Mouse (Mus musculus): ENCODE data around the gene Zfand3.

Zfand3 gene

GRCm38 (mm10) chr17:30051523-30052346 is 47.2 kb downstream of the Zfand3 start:
- DNase-seq (ENCODE audit: low read depth in 2 of 2, low spot score in 2 of 2) = no peak

- DNase-seq (ENCODE audit: low read depth in 2 of 2, low spot score in 2 of 2) = no peak
Observed at GRCm38 (mm10) chr17:30052347-30052742, 47.8 kb downstream of the Zfand3 start.

GRCm38 (mm10) chr17:30053463-30053862 is 48.9 kb downstream of the Zfand3 start:
- peak in 1 of 2 experiments; percentile 16 for DNase-seq (ENCODE audit: low read depth in 2 of 2, low spot score in 2 of 2)

- peak; percentile 48 to 64 for DNase-seq (ENCODE audit: low read depth in 2 of 2, low spot score in 2 of 2)
Observed at GRCm38 (mm10) chr17:30053871-30054270, 49.3 kb downstream of the Zfand3 start.

GRCm38 (mm10) chr17:30056226-30056625 is 51.7 kb downstream of the Zfand3 start:
- DNase-seq (ENCODE audit: low read depth in 2 of 2, low spot score in 2 of 2) = no peak

- DNase-seq (ENCODE audit: low read depth in 2 of 2, low spot score in 2 of 2) = no peak
Observed at GRCm38 (mm10) chr17:30058594-30058993, 54.1 kb downstream of the Zfand3 start.

GRCm38 (mm10) chr17:30059066-30059465 is 54.5 kb downstream of the Zfand3 start:
- DNase-seq (ENCODE audit: low read depth in 2 of 2, low spot score in 2 of 2) = no peak

GRCm38 (mm10) chr17:30061100-30061837 is 56.7 kb downstream of the Zfand3 start:
- no peak for DNase-seq (ENCODE audit: low read depth in 2 of 2, low spot score in 2 of 2)

- DNase-seq (ENCODE audit: low read depth in 2 of 2, low spot score in 2 of 2) = no peak
Observed at GRCm38 (mm10) chr17:30063849-30064248, 59.3 kb downstream of the Zfand3 start.

GRCm38 (mm10) chr17:30064746-30065145 is 60.2 kb downstream of the Zfand3 start:
- DNase-seq (ENCODE audit: low read depth in 2 of 2, low spot score in 2 of 2) = no peak

GRCm38 (mm10) chr17:30069776-30070175 is 65.2 kb downstream of the Zfand3 start:
- DNase-seq (ENCODE audit: low read depth in 2 of 2, low spot score in 2 of 2) = no peak

- no peak for DNase-seq (ENCODE audit: low read depth in 2 of 2, low spot score in 2 of 2)
Observed at GRCm38 (mm10) chr17:30070631-30071030, 66.1 kb downstream of the Zfand3 start.

GRCm38 (mm10) chr17:30072613-30073012 is 68.1 kb downstream of the Zfand3 start:
- DNase-seq (ENCODE audit: low read depth in 2 of 2, low spot score in 2 of 2) = no peak

- no peak for DNase-seq (ENCODE audit: low read depth in 2 of 2, low spot score in 2 of 2)
Observed at GRCm38 (mm10) chr17:30075896-30076295, 71.4 kb downstream of the Zfand3 start.

GRCm38 (mm10) chr17:30084007-30084406 is 79.5 kb downstream of the Zfand3 start:
- DNase-seq (ENCODE audit: low read depth in 2 of 2, low spot score in 2 of 2) = no peak

- no peak for DNase-seq (ENCODE audit: low read depth in 2 of 2, low spot score in 2 of 2)
Observed at GRCm38 (mm10) chr17:30086695-30087094, 82.2 kb downstream of the Zfand3 start.

GRCm38 (mm10) chr17:30088431-30088830 is 83.9 kb downstream of the Zfand3 start:
- DNase-seq (ENCODE audit: low read depth in 2 of 2, low spot score in 2 of 2) = no peak

GRCm38 (mm10) chr17:30090416-30090815 is 85.9 kb downstream of the Zfand3 start:
- no peak for DNase-seq (ENCODE audit: low read depth in 2 of 2, low spot score in 2 of 2)

- DNase-seq (ENCODE audit: low read depth in 2 of 2, low spot score in 2 of 2) = no peak
Observed at GRCm38 (mm10) chr17:30093148-30093749, 88.7 kb downstream of the Zfand3 start.

GRCm38 (mm10) chr17:30097156-30097555 is 92.6 kb downstream of the Zfand3 start:
- DNase-seq (ENCODE audit: low read depth in 2 of 2, low spot score in 2 of 2) = no peak

GRCm38 (mm10) chr17:30097677-30098076 is 93.1 kb downstream of the Zfand3 start:
- DNase-seq (ENCODE audit: low read depth in 2 of 2, low spot score in 2 of 2) = no peak

GRCm38 (mm10) chr17:30099670-30100069 is 95.1 kb downstream of the Zfand3 start:
- DNase-seq (ENCODE audit: low read depth in 2 of 2, low spot score in 2 of 2) = no peak

All from CD8-positive naive resting alpha-beta T cell, adult 2 months (primary cell).